Mouse (Mus musculus) embryonic facial prominence, embryonic 13.5 days (tissue): ENCODE results near the gene Cnfn. TPM values are rescaled to one million over a fixed set of nuclear protein-coding genes. Genes with fewer than 3 reads are reported as not detected.

Source experiments
- ATAC-seq: fragments of 200-750 bp; cut with Nextera tagmentation; 2 replicates; pipeline ENCODE4 v1.8.0; 2017; ENCODE audit warnings: low read depth; ENCODE audit not compliant: insufficient number of reproducible peaks, insufficient read depth, low FRiP score, low TSS enrichment
- H3K27ac ChIP-seq: fragments of 300-500 bp; sonication (generic); 2 replicates; pipeline ENCODE4 v1.5.1; 2015; ENCODE audit warnings: moderate library complexity, mild to moderate bottlenecking, inconsistent platforms
- H3K27me3 ChIP-seq: fragments of 300-500 bp; sonication (generic); 2 replicates; pipeline ENCODE4 v1.6.1; 2015; ENCODE audit warnings: mild to moderate bottlenecking, inconsistent platforms
- H3K36me3 ChIP-seq: fragments of 300-500 bp; sonication (generic); 2 replicates; pipeline ENCODE4 v1.6.1; 2015; ENCODE audit warnings: mild to moderate bottlenecking, inconsistent platforms
- H3K4me1 ChIP-seq: fragments of 300-500 bp; sonication (generic); 2 replicates; pipeline ENCODE4 v1.6.1; 2015; ENCODE audit warnings: inconsistent platforms
- H3K4me2 ChIP-seq: fragments of 300-500 bp; sonication (generic); 2 replicates; pipeline ENCODE4 v1.6.1; 2015; ENCODE audit warnings: moderate library complexity, mild to moderate bottlenecking, inconsistent platforms
- H3K4me3 ChIP-seq: fragments of 300-500 bp; sonication (generic); 2 replicates; pipeline ENCODE4 v1.5.1; 2015; ENCODE audit warnings: mild to moderate bottlenecking, inconsistent platforms
- H3K9ac ChIP-seq: fragments of 300-500 bp; sonication (generic); 2 replicates; pipeline ENCODE4 v1.6.1; 2015; ENCODE audit warnings: mild to moderate bottlenecking, inconsistent platforms
- H3K9me3 ChIP-seq: fragments of 300-500 bp; sonication (generic); 2 replicates; pipeline ENCODE4 v1.6.1; 2016; ENCODE audit warnings: inconsistent platforms
- WGBS: fragments of 180-500 bp; shearing (Covaris S2); methylation state at CpG from one replicate; pipeline ENCODE4 v1.1.7; 2015; ENCODE audit warnings: mixed read lengths; 5-methylcytosine and 5-hydroxymethylcytosine counted together
- polyA plus RNA-seq: library from polyadenylated mRNA; unstranded; fragments of >200 nt; fragmentation: Nextera tagmentation; extraction: Ambion mirVana; gene quantifications from 2 replicates; pipeline ENCODE4 v1.2.1, GENCODE M21; 2015

The Cnfn gene
- polyA plus RNA-seq, 1 experiment from 2014 or later, result 7.0 TPM

GRCm38 (mm10) chr7:25398610-25399009 is 29.1 kb upstream of the Cnfn start, which contains the start of gene Lipe:
Lipe (minus strand) TSS chr7:25398710.
- Histone ChIP-seq H3K36me3 (no peaks in the 10 kb centered on the region), H3K9me3 (no peaks in the 10 kb centered on the region), H3K9ac (no peak within 1 kb of the TSS), H3K4me3 (no peak within 1 kb of the TSS), H3K4me1 (peaks cover 41% of the 10 kb centered on the region), H3K4me2 (no peak within 1 kb of the TSS), H3K27ac (no peak within 1 kb of the TSS), H3K27me3 (no peaks in the 10 kb centered on the region)
- no peak for ATAC-seq
- 98% methylated on average over 1 of the region's 1 CpGs for WGBS

- H3K36me3 ChIP-seq, result no peaks in the 10 kb centered on the region
- peak overlapping the region; percentile 77 for H3K4me2 ChIP-seq
- H3K4me1 ChIP-seq, result peaks cover 35% of the 10 kb centered on the region
- no peaks in the 10 kb centered on the region for H3K9me3 ChIP-seq
- ATAC-seq, result no peak
- peak overlapping the region; percentile 64; the same call in 1 of the 2 replicates for H3K4me3 ChIP-seq
- no peaks in the 10 kb centered on the region for H3K27me3 ChIP-seq
- H3K27ac ChIP-seq, result 0 out of 2 replicates have a peak overlapping the region, but pooled peaks have one; percentile 35
- 91% methylated on average over 14 of the region's 14 CpGs for WGBS
- no peak overlapping the region for H3K9ac ChIP-seq
Observed at GRCm38 (mm10) chr7:25396621-25397020, 27.1 kb upstream of the Cnfn start.

GRCm38 (mm10) chr7:25395558-25396521 is 26.3 kb upstream of the Cnfn start:
- H3K27me3 ChIP-seq, result no peaks in the 10 kb centered on the region
- peak; percentile 95 for ATAC-seq

GRCm38 (mm10) chr7:25395186-25395557 is 25.6 kb upstream of the Cnfn start:
- no peaks in the 10 kb centered on the region for H3K9me3 ChIP-seq
- peak overlapping the region; percentile 77 for H3K4me2 ChIP-seq
- H3K27me3 ChIP-seq, result no peaks in the 10 kb centered on the region
- peaks cover 40% of the 10 kb centered on the region for H3K4me1 ChIP-seq
- no peaks in the 10 kb centered on the region for H3K36me3 ChIP-seq
- under 1% methylated on average over 22 of the region's 22 CpGs for WGBS
- H3K9ac ChIP-seq, result peak overlapping the region; percentile 80
- ATAC-seq, result 0 out of 2 replicates have a peak, but pooled peaks have one; percentile 43
- H3K27ac ChIP-seq, result peak overlapping the region; percentile 35; the same call in 1 of the 2 replicates
- peak overlapping the region; percentile 64 for H3K4me3 ChIP-seq

More at GRCm38 (mm10) chr7:25395558-25396521, 26.3 kb upstream of the Cnfn start:
- peak overlapping the region; percentile 64 for H3K4me3 ChIP-seq
- WGBS, result 7% methylated on average over 50 of the region's 52 CpGs
- peak overlapping the region; percentile 35 for H3K27ac ChIP-seq
- peaks cover 35% of the 10 kb centered on the region for H3K4me1 ChIP-seq
- H3K36me3 ChIP-seq, result no peaks in the 10 kb centered on the region
- no peaks in the 10 kb centered on the region for H3K9me3 ChIP-seq
- peak overlapping the region; percentile 80 for H3K9ac ChIP-seq
- peak overlapping the region; percentile 77 for H3K4me2 ChIP-seq

- no peaks in the 10 kb centered on the region for H3K36me3 ChIP-seq
- 11% methylated on average over 7 of the region's 7 CpGs for WGBS
- no peak for ATAC-seq
- no peaks in the 10 kb centered on the region for H3K27me3 ChIP-seq
- H3K9me3 ChIP-seq, result no peaks in the 10 kb centered on the region
- H3K9ac ChIP-seq, result peak overlapping the region; percentile 80
- peak overlapping the region; percentile 77 for H3K4me2 ChIP-seq
- H3K4me3 ChIP-seq, result peak overlapping the region; percentile 64
- peak overlapping the region; percentile 35; the same call in 1 of the 2 replicates for H3K27ac ChIP-seq
- H3K4me1 ChIP-seq, result peaks cover 44% of the 10 kb centered on the region
Observed at GRCm38 (mm10) chr7:25394754-25395153, 25.2 kb upstream of the Cnfn start.

GRCm38 (mm10) chr7:25393451-25394210 is 24.1 kb upstream of the Cnfn start:
- H3K27ac ChIP-seq, result no peak overlapping the region
- H3K36me3 ChIP-seq, result no peaks in the 10 kb centered on the region
- H3K4me3 ChIP-seq, result peak overlapping the region; percentile 64; the same call in 1 of the 2 replicates
- H3K27me3 ChIP-seq, result no peaks in the 10 kb centered on the region
- no peak for ATAC-seq
- H3K9ac ChIP-seq, result no peak overlapping the region
- no peaks in the 10 kb centered on the region for H3K9me3 ChIP-seq
- H3K4me1 ChIP-seq, result peaks cover 46% of the 10 kb centered on the region
- 60% methylated on average over 8 of the region's 8 CpGs for WGBS
- peak overlapping the region; percentile 77 for H3K4me2 ChIP-seq

- Histone ChIP-seq H3K4me2 (no peak overlapping the region), H3K27ac (no peak overlapping the region), H3K9ac (0 out of 2 replicates have a peak overlapping the region, but pooled peaks have one; percentile 51), H3K36me3 (peaks cover 6% of the 10 kb centered on the region), H3K4me3 (no peak overlapping the region), H3K27me3 (no peaks in the 10 kb centered on the region), H3K9me3 (no peaks in the 10 kb centered on the region), H3K4me1 (peaks cover 43% of the 10 kb centered on the region)
- WGBS, result 47% methylated on average over 7 of the region's 7 CpGs
- ATAC-seq, result no peak
Observed at GRCm38 (mm10) chr7:25392851-25393250, 23.3 kb upstream of the Cnfn start.

- Histone ChIP-seq H3K36me3 (peaks cover 15% of the 10 kb centered on the region), H3K9ac (no peak overlapping the region), H3K27ac (no peak overlapping the region), H3K27me3 (no peaks in the 10 kb centered on the region), H3K4me1 (peaks cover 43% of the 10 kb centered on the region), H3K4me3 (no peak overlapping the region), H3K9me3 (no peaks in the 10 kb centered on the region), H3K4me2 (no peak overlapping the region)
- ATAC-seq, result no peak
- WGBS, result 75% methylated on average over 2 of the region's 2 CpGs
Observed at GRCm38 (mm10) chr7:25391856-25392453, 22.4 kb upstream of the Cnfn start.

GRCm38 (mm10) chr7:25390986-25391385 is 21.5 kb upstream of the Cnfn start:
- H3K4me1 ChIP-seq, result peaks cover 39% of the 10 kb centered on the region
- H3K4me3 ChIP-seq, result no peak overlapping the region
- no peaks in the 10 kb centered on the region for H3K27me3 ChIP-seq
- no peak overlapping the region for H3K4me2 ChIP-seq
- ATAC-seq, result no peak
- WGBS, result 43% methylated on average over 2 of the region's 2 CpGs
- H3K27ac ChIP-seq, result no peak overlapping the region
- H3K36me3 ChIP-seq, result peaks cover 17% of the 10 kb centered on the region
- H3K9ac ChIP-seq, result peak overlapping the region; percentile 21; the same call in 1 of the 2 replicates
- H3K9me3 ChIP-seq, result no peaks in the 10 kb centered on the region

- 38% methylated on average over 8 of the region's 8 CpGs for WGBS
- no peak overlapping the region for H3K4me3 ChIP-seq
- H3K9ac ChIP-seq, result peak overlapping the region; percentile 58; the same call in 1 of the 2 replicates
- peaks cover 25% of the 10 kb centered on the region for H3K36me3 ChIP-seq
- no peaks in the 10 kb centered on the region for H3K27me3 ChIP-seq
- H3K9me3 ChIP-seq, result no peaks in the 10 kb centered on the region
- H3K4me2 ChIP-seq, result peak overlapping the region; percentile 9; the same call in 1 of the 2 replicates
- H3K27ac ChIP-seq, result peak overlapping the region; percentile 68
- peaks cover 39% of the 10 kb centered on the region for H3K4me1 ChIP-seq
- no peak for ATAC-seq
Observed at GRCm38 (mm10) chr7:25390054-25390770, 20.7 kb upstream of the Cnfn start.
